In the genomic region with DNA sequence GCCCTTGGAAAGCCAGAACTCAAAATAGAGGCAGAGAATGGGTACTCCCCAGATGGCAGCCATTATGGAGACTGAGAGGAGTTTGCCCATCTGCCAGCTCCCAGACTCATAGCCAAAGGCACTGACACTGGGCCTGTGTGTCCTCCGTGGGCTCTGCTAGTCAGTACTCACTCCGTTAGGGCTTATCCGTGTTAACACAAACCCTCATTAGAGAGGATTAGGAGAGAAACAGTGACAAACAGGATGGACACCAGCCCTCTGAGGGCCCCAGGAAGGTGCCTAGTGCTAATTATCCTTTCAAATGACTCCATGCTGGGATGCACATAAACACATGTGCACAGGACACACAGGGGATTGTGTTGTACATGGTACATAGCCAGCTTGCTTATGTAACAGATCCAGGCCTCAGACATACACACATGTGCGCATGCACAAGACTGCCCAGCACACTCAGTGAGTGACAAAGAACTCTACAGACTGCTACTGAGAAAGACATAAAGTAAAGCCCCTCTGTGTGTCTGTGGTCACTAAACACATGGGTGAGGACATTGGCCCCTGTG, we compare ENCODE assay signal across 15 mouse cellular contexts.
"Had no signal": no experiment of that assay in that cellular context is flagged by ENCODE, and none has a peak within 500 bp of the region (broad histone marks: within the 10 kb centered on the region; RNA-seq: fewer than 3 reads in every experiment).

No protein-coding gene starts in this region.

- H3K4me1 ChIP-seq: limb, embryonic 10.5 days; liver, embryonic 15.5 days; megakaryocyte, embryonic 14.5 days; neural tube, embryonic 12.5 days had no signal

- H3K4me2 ChIP-seq: liver, embryonic 11.5 days; liver, embryonic 15.5 days; neural tube, embryonic 12.5 days had no signal

- H3K9me3 ChIP-seq: limb, embryonic 10.5 days; liver, embryonic 15.5 days; neural tube, embryonic 12.5 days had no signal

- H3K27ac ChIP-seq: left cerebral cortex, adult 2 months; limb, embryonic 10.5 days; liver, embryonic 15.5 days; neural tube, embryonic 12.5 days had no signal

- DNase-seq: kidney, adult 8-10 months; kidney, postnatal 25 days; lung, adult 2 months; lung, postnatal 4 days; right cerebral cortex, postnatal 4 days; spleen, adult 18-20 months; thymus, postnatal 36 days had no signal

- H3K36me3 ChIP-seq: limb, embryonic 10.5 days; liver, embryonic 15.5 days; neural tube, embryonic 12.5 days had no signal

- H3K27me3 ChIP-seq: liver, embryonic 15.5 days; megakaryocyte, embryonic 14.5 days; neural tube, embryonic 12.5 days had no signal

- H3K4me3 ChIP-seq: left cerebral cortex, adult 2 months; limb, embryonic 10.5 days; liver, embryonic 15.5 days; neural tube, embryonic 12.5 days had no signal

- H3K9ac ChIP-seq: liver, embryonic 15.5 days; neural tube, embryonic 12.5 days had no signal

- ATAC-seq: intestine, embryonic 16.5 days; lung, postnatal 0 days had no signal
